Mouse (Mus musculus) heart, adult 2 months (tissue): ENCODE data around the gene Cfap43.

ENCODE experiments used
- CTCF ChIP-seq: fragments of 200-600 bp; IDR thresholded peaks from 2 replicates; pipeline ENCODE4 v1.8.1; 2022; ENCODE audit warnings: antibody characterized with exemption, mild to moderate bottlenecking, moderate library complexity
- EP300 ChIP-seq: fragments of 200-500 bp; IDR thresholded peaks from 2 replicates; pipeline ENCODE4 v1.6.1; 2011; ENCODE audit warnings: low read depth, low read length, control low read depth; ENCODE audit not compliant: insufficient read depth
- POLR2A ChIP-seq: fragments of 200-500 bp; IDR thresholded peaks from 2 replicates; pipeline ENCODE4 v1.6.1; 2011; ENCODE audit warnings: mild to moderate bottlenecking, low read depth, low read length, control low read depth; ENCODE audit not compliant: insufficient read depth

DNA sequence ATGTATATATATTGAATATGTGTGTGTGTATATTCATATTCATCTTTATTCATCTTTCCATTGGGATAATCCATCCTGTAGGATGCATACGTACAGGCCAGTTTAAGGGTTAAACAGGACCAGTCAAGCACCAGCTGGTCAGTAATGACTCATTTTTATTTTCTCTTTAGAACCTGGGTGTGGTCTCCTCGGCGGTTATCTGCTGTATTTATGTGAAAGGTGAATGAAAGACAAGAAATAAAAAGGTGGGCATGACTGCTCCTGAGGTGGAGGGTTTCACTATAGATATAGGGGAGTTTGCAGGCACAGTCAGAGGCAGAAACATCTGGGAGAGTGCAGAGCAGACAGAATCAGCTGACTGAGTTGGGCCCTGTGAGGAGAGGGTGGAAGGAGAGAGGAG lies 49.6 kb downstream of the Cfap43 start:
- TF ChIP-seq CTCF (no peak), POLR2A (no peak), EP300 (no peak)
